Mouse (Mus musculus): ENCODE measurements around the gene Top1.

DNA sequence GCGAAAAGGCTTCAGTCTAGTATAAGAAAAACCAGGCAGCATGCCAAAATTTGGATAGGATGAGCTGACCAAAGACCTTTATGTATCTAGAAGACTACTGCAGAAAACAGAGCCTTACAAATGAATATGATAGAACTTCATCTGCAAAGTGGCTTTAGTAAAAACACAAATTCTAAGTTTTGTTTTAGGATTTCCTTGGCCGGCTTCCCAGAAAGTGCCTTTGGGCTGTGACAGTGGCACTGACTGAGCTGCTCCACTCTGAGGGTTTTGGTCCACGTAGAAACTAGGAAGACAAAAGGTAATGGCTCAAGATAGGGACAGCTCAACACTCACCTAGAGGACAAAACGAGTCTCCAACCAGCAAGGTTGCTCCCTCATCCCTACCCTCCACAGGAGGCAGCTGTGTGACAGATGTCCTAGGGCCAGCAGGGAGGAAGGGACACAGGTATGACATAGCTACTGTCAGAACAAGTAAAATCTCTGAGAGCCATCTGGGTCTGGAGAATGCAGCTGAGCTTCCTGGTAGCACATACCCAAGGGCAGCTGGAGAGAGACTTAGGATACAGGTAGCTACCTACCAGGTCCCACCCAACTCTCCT, 122.5 kb downstream of the Top1 start:
- no peak for TF ChIP-seq CTCF (IDR thresholded peaks at IDR 0.05; ENCODE audit: low read depth, low read length)
- no peak for TF ChIP-seq POLR2A (IDR thresholded peaks at IDR 0.05; ENCODE audit: insufficient read depth, low read length)

Data from ES-Bruce4 (cell line).